Mouse (Mus musculus): ENCODE data around the gene Kif20b. TPM values are rescaled to one million over a fixed set of nuclear protein-coding genes. Genes with fewer than 3 reads are reported as not detected.

Gene Kif20b
- polyA plus RNA-seq, 1 experiment from 2014 or later = 47.2 TPM

DNA sequence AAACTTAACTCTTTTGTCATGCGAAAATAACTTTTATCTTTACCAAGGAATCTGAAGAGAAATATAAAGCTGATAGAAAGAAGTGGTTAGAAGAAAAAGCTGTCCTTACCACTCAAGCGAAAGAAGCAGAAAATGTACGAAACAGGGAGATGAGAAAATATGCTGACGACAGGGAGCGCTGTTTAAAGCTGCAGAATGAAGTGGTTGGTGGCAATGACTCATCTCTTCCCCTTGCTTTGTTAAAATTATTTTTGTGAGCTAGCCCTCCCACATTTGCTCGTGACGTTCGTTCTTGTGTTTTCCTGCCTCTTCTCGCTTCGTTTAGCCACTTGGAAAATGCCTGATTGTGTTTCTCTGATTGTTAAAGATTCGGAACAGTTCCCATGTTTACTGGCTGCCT lies 37.2 kb downstream of the Kif20b start:
- Histone ChIP-seq H3K4me2 (ENCODE audit: low read depth, low read length) (no peak overlapping the region), H3K27ac (ENCODE audit: low read length) (no peak overlapping the region), H3K9ac (ENCODE audit: low read length) (no peak overlapping the region), H3K4me3 (replicated peaks; ENCODE audit: low read length) (no peak overlapping the region), H3K9me3 (replicated peaks; ENCODE audit: control insufficient read depth, low read length) (no peaks in the 10 kb centered on the region), H3K36me3 (ENCODE audit: control insufficient read depth, insufficient read depth, low read length) (no peaks in the 10 kb centered on the region; the same call in 1 of the 2 replicates), H3K27me3 (ENCODE audit: control insufficient read depth, insufficient read depth, low read length) (no peaks in the 10 kb centered on the region), H3K4me1 (ENCODE audit: control insufficient read depth, insufficient read depth, low read length) (no peaks in the 10 kb centered on the region)
- ATAC-seq (ENCODE audit: insufficient read depth, low FRiP score) = no peak
- 93% methylated on average over 11 of the region's 11 CpGs for WGBS

DNA sequence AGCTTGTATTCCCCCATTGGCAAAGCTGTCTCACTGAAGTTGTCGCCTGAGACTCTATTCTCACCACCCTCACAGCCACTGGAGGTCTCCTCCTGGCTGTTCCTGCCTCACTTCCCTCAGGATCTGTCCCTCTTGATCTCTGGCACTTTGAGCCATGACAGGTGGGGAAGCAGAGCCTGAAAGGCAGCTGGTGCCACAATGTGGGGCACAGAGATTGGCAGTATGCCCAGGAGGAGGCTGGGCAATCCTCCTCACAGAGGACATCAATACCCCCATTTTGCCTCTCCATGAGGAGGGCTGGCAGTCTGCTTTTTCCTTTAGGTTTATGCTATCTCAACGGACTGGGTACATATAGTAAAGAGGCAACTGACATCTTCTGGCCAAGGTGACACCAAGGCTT lies 62.6 kb downstream of the Kif20b start:
- Histone ChIP-seq H3K4me3 (replicated peaks; ENCODE audit: low read length) (no peak overlapping the region), H3K36me3 (ENCODE audit: control insufficient read depth, insufficient read depth, low read length) (no peaks in the 10 kb centered on the region), H3K4me1 (ENCODE audit: control insufficient read depth, insufficient read depth, low read length) (no peaks in the 10 kb centered on the region), H3K9ac (ENCODE audit: low read length) (no peak overlapping the region), H3K27me3 (ENCODE audit: control insufficient read depth, insufficient read depth, low read length) (no peaks in the 10 kb centered on the region), H3K9me3 (replicated peaks; ENCODE audit: control insufficient read depth, low read length) (no peaks in the 10 kb centered on the region), H3K27ac (ENCODE audit: low read length) (no peak overlapping the region), H3K4me2 (ENCODE audit: low read depth, low read length) (no peak overlapping the region)
- no peak for ATAC-seq (ENCODE audit: insufficient read depth, low FRiP score)
- WGBS = 67% methylated on average over 2 of the region's 2 CpGs

GRCm38 (mm10) chr19:34990443-34990842 lies 68.3 kb downstream of the Kif20b start:
- H3K27me3 ChIP-seq (ENCODE audit: control insufficient read depth, insufficient read depth, low read length) = no peaks in the 10 kb centered on the region
- no peak for ATAC-seq (ENCODE audit: insufficient read depth, low FRiP score)
- no peak overlapping the region for H3K27ac ChIP-seq (ENCODE audit: low read length)
- H3K36me3 ChIP-seq (ENCODE audit: control insufficient read depth, insufficient read depth, low read length) = no peaks in the 10 kb centered on the region
- H3K9me3 ChIP-seq (replicated peaks; ENCODE audit: control insufficient read depth, low read length) = no peaks in the 10 kb centered on the region
- no peak overlapping the region for H3K9ac ChIP-seq (ENCODE audit: low read length)
- no peak overlapping the region for H3K4me2 ChIP-seq (ENCODE audit: low read depth, low read length)
- H3K4me3 ChIP-seq (replicated peaks; ENCODE audit: low read length) = no peak overlapping the region
- WGBS = 81% methylated on average over 4 of the region's 4 CpGs
- H3K4me1 ChIP-seq (ENCODE audit: control insufficient read depth, insufficient read depth, low read length) = no peaks in the 10 kb centered on the region

- Histone ChIP-seq H3K4me1 (ENCODE audit: control insufficient read depth, insufficient read depth, low read length) (no peaks in the 10 kb centered on the region), H3K4me3 (replicated peaks; ENCODE audit: low read length) (no peak overlapping the region), H3K27ac (ENCODE audit: low read length) (no peak overlapping the region), H3K4me2 (ENCODE audit: low read depth, low read length) (no peak overlapping the region), H3K27me3 (ENCODE audit: control insufficient read depth, insufficient read depth, low read length) (no peaks in the 10 kb centered on the region), H3K9ac (ENCODE audit: low read length) (no peak overlapping the region), H3K36me3 (ENCODE audit: control insufficient read depth, insufficient read depth, low read length) (no peaks in the 10 kb centered on the region), H3K9me3 (replicated peaks; ENCODE audit: control insufficient read depth, low read length) (no peaks in the 10 kb centered on the region)
- ATAC-seq (ENCODE audit: insufficient read depth, low FRiP score) = no peak
- 21% methylated on average over 1 of the region's 1 CpGs for WGBS
Measured at GRCm38 (mm10) chr19:34992969-34993527, 70.9 kb downstream of the Kif20b start.

DNA sequence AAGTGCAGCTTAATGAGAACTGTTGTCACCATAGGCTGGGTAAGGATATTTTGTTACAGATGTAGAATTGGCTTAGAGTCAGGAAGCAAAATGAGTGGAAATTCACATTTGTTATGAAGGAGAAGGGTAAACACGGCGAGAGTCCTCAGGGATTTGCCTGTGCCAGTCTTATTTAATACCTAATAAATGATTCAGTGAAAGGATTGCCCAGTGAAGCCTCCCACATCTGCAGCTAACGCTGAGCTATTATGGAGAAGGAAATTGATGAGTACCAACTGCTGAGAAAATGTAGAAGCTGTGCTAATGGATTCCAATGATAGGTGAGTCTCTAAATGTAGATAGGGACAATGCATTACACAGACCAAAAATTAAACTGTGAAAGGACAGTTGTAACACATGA lies 92.9 kb downstream of the Kif20b start:
- H3K4me1 ChIP-seq (ENCODE audit: control insufficient read depth, insufficient read depth, low read length) = no peaks in the 10 kb centered on the region
- no peak for ATAC-seq (ENCODE audit: insufficient read depth, low FRiP score)
- H3K27me3 ChIP-seq (ENCODE audit: control insufficient read depth, insufficient read depth, low read length) = no peaks in the 10 kb centered on the region
- H3K36me3 ChIP-seq (ENCODE audit: control insufficient read depth, insufficient read depth, low read length) = no peaks in the 10 kb centered on the region
- H3K9ac ChIP-seq (ENCODE audit: low read length) = no peak overlapping the region
- no peak overlapping the region for H3K27ac ChIP-seq (ENCODE audit: low read length)
- H3K4me3 ChIP-seq (replicated peaks; ENCODE audit: low read length) = no peak overlapping the region
- H3K9me3 ChIP-seq (replicated peaks; ENCODE audit: control insufficient read depth, low read length) = no peaks in the 10 kb centered on the region
- 52% methylated on average over 3 of the region's 3 CpGs for WGBS
- H3K4me2 ChIP-seq (ENCODE audit: low read depth, low read length) = no peak overlapping the region

DNA sequence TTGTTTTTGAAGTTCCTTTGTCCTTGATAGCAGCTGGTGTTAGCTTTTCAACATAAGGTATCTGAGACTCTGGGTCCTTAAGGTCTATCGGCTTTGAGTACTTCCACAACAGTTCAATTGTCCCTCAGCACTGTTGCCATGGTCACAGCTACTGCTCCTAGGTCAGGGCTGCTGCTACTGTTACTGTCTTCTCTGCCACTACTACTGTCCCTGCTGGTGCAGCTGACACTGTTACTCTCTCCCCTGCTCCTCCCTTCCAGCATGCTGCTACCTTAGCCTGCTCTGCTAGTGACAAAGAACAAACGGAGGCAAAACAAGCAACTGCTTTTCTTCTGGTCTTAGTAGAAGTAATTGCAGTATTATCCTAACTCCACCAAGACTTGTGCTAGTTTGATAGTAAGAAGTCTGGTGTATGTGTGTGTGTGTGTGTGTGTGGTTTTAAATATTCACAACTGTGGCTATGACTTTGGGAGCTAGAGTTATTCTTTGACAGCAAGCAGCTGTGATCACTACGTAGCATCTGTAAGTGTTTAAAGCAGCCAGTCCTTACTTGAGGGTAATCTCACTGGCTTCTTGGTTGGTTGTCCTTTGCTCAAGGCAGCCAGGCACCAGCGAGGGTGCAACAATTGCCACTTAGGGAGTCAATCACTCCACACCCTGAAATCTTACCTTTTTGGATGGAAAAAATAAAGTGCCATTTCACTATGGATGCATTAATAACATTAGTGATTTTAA lies 95.5 kb downstream of the Kif20b start:
- H3K27ac ChIP-seq (ENCODE audit: low read length) = no peak overlapping the region
- no peaks in the 10 kb centered on the region for H3K27me3 ChIP-seq (ENCODE audit: control insufficient read depth, insufficient read depth, low read length)
- H3K4me1 ChIP-seq (ENCODE audit: control insufficient read depth, insufficient read depth, low read length) = no peaks in the 10 kb centered on the region
- no peak for ATAC-seq (ENCODE audit: insufficient read depth, low FRiP score)
- no peak overlapping the region for H3K9ac ChIP-seq (ENCODE audit: low read length)
- WGBS = 41% methylated on average over 4 of the region's 4 CpGs
- H3K9me3 ChIP-seq (replicated peaks; ENCODE audit: control insufficient read depth, low read length) = no peaks in the 10 kb centered on the region
- no peak overlapping the region for H3K4me2 ChIP-seq (ENCODE audit: low read depth, low read length)
- no peak overlapping the region for H3K4me3 ChIP-seq (replicated peaks; ENCODE audit: low read length)
- H3K36me3 ChIP-seq (ENCODE audit: control insufficient read depth, insufficient read depth, low read length) = no peaks in the 10 kb centered on the region

- no peak for ATAC-seq (ENCODE audit: insufficient read depth, low FRiP score)
- H3K27me3 ChIP-seq (ENCODE audit: control insufficient read depth, insufficient read depth, low read length) = no peaks in the 10 kb centered on the region
- no peak overlapping the region for H3K9ac ChIP-seq (ENCODE audit: low read length)
- H3K36me3 ChIP-seq (ENCODE audit: control insufficient read depth, insufficient read depth, low read length) = no peaks in the 10 kb centered on the region
- H3K27ac ChIP-seq (ENCODE audit: low read length) = no peak overlapping the region
- no peaks in the 10 kb centered on the region for H3K9me3 ChIP-seq (replicated peaks; ENCODE audit: control insufficient read depth, low read length)
- H3K4me3 ChIP-seq (replicated peaks; ENCODE audit: low read length) = no peak overlapping the region
- 62% methylated on average over 4 of the region's 4 CpGs for WGBS
- no peaks in the 10 kb centered on the region for H3K4me1 ChIP-seq (ENCODE audit: control insufficient read depth, insufficient read depth, low read length)
- H3K4me2 ChIP-seq (ENCODE audit: low read depth, low read length) = no peak overlapping the region
Measured at GRCm38 (mm10) chr19:35018209-35018581, 96.0 kb downstream of the Kif20b start.

MicroRNAs within 50 kb of the gene (microRNA counts, 519-probe panel; counts per million panel counts)
- microRNA mmu-miR-1950 = not detected

Small RNAs within 50 kb of the gene (microRNA-seq; reads per million reads assigned to microRNA genes)
- 0.50 reads per million for gene Mir1950

Other genes with a start within 250 kb of the Kif20b start
- 4.9 and 5.7 TPM in 2 replicates for gene Slc16a12, start 175.1 kb upstream of the Kif20b start, polyA plus RNA-seq (2015; fragmentation: Nextera tagmentation; extraction: Ambion mirVana)
- gene Pank1, start 42.9 kb upstream of the Kif20b start, polyA plus RNA-seq (2015; fragmentation: Nextera tagmentation; extraction: Ambion mirVana) = 4.2 and 5.7 TPM in 2 replicates

All from stomach, embryonic 16.5 days (tissue).